Comparison of ENCODE assay signal across 8 mouse cellular contexts in the genomic region with DNA sequence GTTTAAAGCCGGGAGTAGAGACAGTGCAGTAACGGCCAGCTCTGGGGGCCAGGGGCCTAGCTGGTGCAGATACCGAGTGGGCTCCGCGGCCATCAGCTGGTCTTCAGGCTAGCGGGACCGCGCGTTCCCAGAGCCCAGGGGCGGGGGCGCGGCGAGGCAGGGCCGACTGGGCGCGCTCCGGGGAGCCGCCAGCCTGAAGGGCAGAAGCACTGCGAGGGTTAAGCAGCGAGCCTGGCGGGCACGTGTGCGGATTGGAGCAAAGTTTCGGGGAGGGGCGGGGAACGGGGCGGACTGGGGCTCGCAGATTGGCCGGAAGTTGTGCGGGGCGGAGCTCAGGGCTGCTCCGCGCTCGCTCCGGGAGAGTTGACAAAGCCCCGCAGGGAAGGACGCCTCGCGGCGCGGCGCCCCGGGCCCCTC. TPM values are rescaled to one million over a fixed set of nuclear protein-coding genes. Genes with fewer than 3 reads are reported as not detected.
A peak's percentile ranks its signal among the peaks of the same experiment; 100 is the strongest.
DNase-seq lines count a peak whose midpoint lies in the region; ATAC-seq and TF ChIP-seq lines count a peak whose summit lies in the region.

No protein-coding gene starts in this region.

- H3K9me3 ChIP-seq in hindbrain, embryonic 14.5 days (ENCODE audit: control insufficient read depth, low read length), result no peaks in the 10 kb centered on the region
- no peaks in the 10 kb centered on the region for H3K9me3 ChIP-seq in midbrain, embryonic 10.5 days (replicated peaks)

- H3K36me3 ChIP-seq in hindbrain, embryonic 14.5 days (replicated peaks; ENCODE audit: control insufficient read depth, insufficient read depth), result no peaks in the 10 kb centered on the region
- 0 out of 2 replicates have a peak, but pooled peaks cover 5% of the 10 kb centered on the region for H3K36me3 ChIP-seq in midbrain, embryonic 10.5 days

- peak; percentile 97 for ATAC-seq in Patski
- ATAC-seq in hindbrain, embryonic 14.5 days (ENCODE audit: low FRiP score), result peak; percentile 93

- CTCF ChIA-PET in Patski (lab: Charles Lee), result interaction anchor here (0.6 to 4.6 kb wide), 6 partner anchors 19 to 37 kb away, joined by 3 to 30 read pairs (median 4); a partner anchor contains a TSS

- WGBS in hindbrain, embryonic 14.5 days, result 2% methylated on average over 34 of the region's 43 CpGs
- WGBS in midbrain, embryonic 10.5 days, result under 1% methylated on average over 42 of the region's 43 CpGs

- POLR2A ChIA-PET in Patski (lab: Charles Lee), result interaction anchor here (1.0 to 1.6 kb wide), 4 partner anchors 23 to 34 kb away, joined by 3 to 5 read pairs (median 4); no protein-coding TSS in a partner anchor

- H3K4me2 ChIP-seq in hindbrain, embryonic 14.5 days (replicated peaks), result peak overlapping the region; percentile 89

- no peak for TF ChIP-seq CTCF in Patski (IDR thresholded peaks at IDR 0.05)

- intact Hi-C loops in left cerebral cortex, postnatal 36 days (cut with DNase I), result loop anchor here (2.0 kb wide), 1 partner anchor 33 kb away; no protein-coding TSS in a partner anchor

- H3K4me3 ChIP-seq in hindbrain, embryonic 14.5 days (replicated peaks; ENCODE audit: low read length), result peak overlapping the region; percentile 50
- peak overlapping the region; percentile 87 for H3K4me3 ChIP-seq in midbrain, embryonic 10.5 days

- peak; percentile 73 for DNase-seq in Patski (ENCODE audit: low read depth, low spot score)
- peak; percentile 90 for DNase-seq in c-Kit-positive CD71-positive TER-119-positive erythroid progenitor cells, embryonic 14.5 days (ENCODE audit: low spot score)
- peak; percentile 55 to 59 for DNase-seq in frontal cortex, postnatal 36 days (ENCODE audit: low spot score in 2 of 2)
- DNase-seq in hindbrain, embryonic 14.5 days (ENCODE audit: low spot score), result peak; percentile 83
- peak; percentile 57 to 61 for DNase-seq in left cerebral cortex, postnatal 36 days (ENCODE audit: low spot score in 2 of 2)
- peak; percentile 93 for DNase-seq in midbrain, embryonic 10.5 days (ENCODE audit: low spot score)
- DNase-seq in right cerebral cortex, postnatal 36 days (ENCODE audit: low spot score in 2 of 2), result peak; percentile 55 to 56
- DNase-seq in urinary bladder, postnatal 36 days (ENCODE audit: low spot score in 2 of 2), result peak; percentile 71 to 85

- peaks cover 9% of the 10 kb centered on the region; the same call in 1 of the 2 replicates for H3K4me1 ChIP-seq in hindbrain, embryonic 14.5 days (replicated peaks; ENCODE audit: control insufficient read depth, insufficient read depth, low read length)
- peaks cover 63% of the 10 kb centered on the region for H3K4me1 ChIP-seq in midbrain, embryonic 10.5 days

- no peak overlapping the region for H3K27ac ChIP-seq in hindbrain, embryonic 14.5 days
- H3K27ac ChIP-seq in midbrain, embryonic 10.5 days (replicated peaks), result peak overlapping the region; percentile 89

- H3K27me3 ChIP-seq in Patski, result no peaks in the 10 kb centered on the region
- peaks cover 30% of the 10 kb centered on the region; the same call in 1 of the 2 replicates for H3K27me3 ChIP-seq in hindbrain, embryonic 14.5 days (ENCODE audit: control insufficient read depth, insufficient read depth, low read length)
- peaks cover 38% of the 10 kb centered on the region for H3K27me3 ChIP-seq in midbrain, embryonic 10.5 days (ENCODE audit: low read depth, poor library complexity, severe bottlenecking)

- peak overlapping the region; percentile 50 for H3K9ac ChIP-seq in hindbrain, embryonic 14.5 days

- in situ Hi-C loops in Patski (cut with MboI; ENCODE audit: low pct_unique_long_range_greater_than_20kb), result no loop called here

RNA-seq across cellular contexts. Expression of a gene that starts 1.7 kb away (rescaled TPM):
- polyA plus RNA-seq in Patski (2021), result 57.6 TPM
- 7.0 and 9.6 TPM in 2 replicates for polyA plus RNA-seq in hindbrain, embryonic 14.5 days (2014; fragmentation: Nextera tagmentation; extraction: Ambion mirVana)
- total RNA-seq in left cerebral cortex, postnatal 36 days (2021), result 10 to 100 TPM; 16.4 to 23.8 TPM
- polyA plus RNA-seq in midbrain, embryonic 10.5 days (2016; fragmentation: Nextera tagmentation; extraction: Ambion mirVana), result 11.0 and 14.9 TPM in 2 replicates

RNA-seq across cellular contexts. Expression of a gene that starts 18.5 kb away (rescaled TPM):
- polyA plus RNA-seq in Patski (2021), result 0.42 TPM
- polyA plus RNA-seq in hindbrain, embryonic 14.5 days (2014; fragmentation: Nextera tagmentation; extraction: Ambion mirVana), result 3.2 and 3.5 TPM in 2 replicates
- total RNA-seq in left cerebral cortex, postnatal 36 days (2021), result under 1 TPM; 0.93 to 0.94 TPM
- polyA plus RNA-seq in midbrain, embryonic 10.5 days (2016; fragmentation: Nextera tagmentation; extraction: Ambion mirVana), result 0.56 and 0.93 TPM in 2 replicates

RNA-seq across cellular contexts. Expression of a gene that starts 24.4 kb away (rescaled TPM):
- 29.8 TPM for polyA plus RNA-seq in Patski (2021)
- polyA plus RNA-seq in hindbrain, embryonic 14.5 days (2014; fragmentation: Nextera tagmentation; extraction: Ambion mirVana), result 25.3 and 28.4 TPM in 2 replicates
- 10 to 100 TPM; 40.5 to 57.7 TPM for total RNA-seq in left cerebral cortex, postnatal 36 days (2021)
- 12.8 and 15.1 TPM in 2 replicates for polyA plus RNA-seq in midbrain, embryonic 10.5 days (2016; fragmentation: Nextera tagmentation; extraction: Ambion mirVana)

RNA-seq across cellular contexts. Expression of a gene that starts 33.7 kb away (rescaled TPM):
- polyA plus RNA-seq in Patski (2021), result 10.4 TPM
- polyA plus RNA-seq in hindbrain, embryonic 14.5 days (2014; fragmentation: Nextera tagmentation; extraction: Ambion mirVana), result 9.8 and 11.3 TPM in 2 replicates
- total RNA-seq in left cerebral cortex, postnatal 36 days (2021), result 10 to 100 TPM; 13.8 to 18.8 TPM
- 11.5 and 13.3 TPM in 2 replicates for polyA plus RNA-seq in midbrain, embryonic 10.5 days (2016; fragmentation: Nextera tagmentation; extraction: Ambion mirVana)
